Mouse (Mus musculus): ENCODE data around the gene Map2k5.

Gene Map2k5

GRCm38 (mm10) chr9:63250841-63251626 is 126.7 kb downstream of the Map2k5 start:
- DNase-seq = no peak

GRCm38 (mm10) chr9:63248095-63248787 is 129.5 kb downstream of the Map2k5 start:
- peak in 1 of 2 experiments; percentile 14 for DNase-seq

GRCm38 (mm10) chr9:63246568-63247169 is 131.0 kb downstream of the Map2k5 start:
- DNase-seq = peak; percentile 32 to 36

GRCm38 (mm10) chr9:63241961-63242360 is 135.7 kb downstream of the Map2k5 start:
- DNase-seq = peak; percentile 24

- DNase-seq = peak in 1 of 2 experiments; percentile 13
Measured at GRCm38 (mm10) chr9:63241241-63241640, 136.5 kb downstream of the Map2k5 start.

GRCm38 (mm10) chr9:63234356-63234755 is 143.3 kb downstream of the Map2k5 start:
- DNase-seq = no peak

- no peak for DNase-seq
Measured at GRCm38 (mm10) chr9:63230289-63230688, 147.4 kb downstream of the Map2k5 start.

GRCm38 (mm10) chr9:63229124-63229523 is 148.6 kb downstream of the Map2k5 start:
- no peak for DNase-seq

- DNase-seq = no peak
Measured at GRCm38 (mm10) chr9:63222161-63222560, 155.5 kb downstream of the Map2k5 start.

- DNase-seq = no peak
Measured at GRCm38 (mm10) chr9:63219851-63220250, 157.9 kb downstream of the Map2k5 start.

- no peak for DNase-seq
Measured at GRCm38 (mm10) chr9:63215031-63215430, 162.7 kb downstream of the Map2k5 start.

GRCm38 (mm10) chr9:63206769-63207276 is 170.9 kb downstream of the Map2k5 start:
- DNase-seq = no peak

GRCm38 (mm10) chr9:63203461-63203860 is 174.2 kb downstream of the Map2k5 start:
- no peak for DNase-seq

GRCm38 (mm10) chr9:63201376-63202323 is 176.1 kb downstream of the Map2k5 start:
- no peak for DNase-seq

- no peak for DNase-seq
Measured at GRCm38 (mm10) chr9:63197252-63197651, 180.4 kb downstream of the Map2k5 start.

- no peak for DNase-seq
Measured at GRCm38 (mm10) chr9:63196114-63196682, 181.5 kb downstream of the Map2k5 start.

GRCm38 (mm10) chr9:63195523-63195922 is 182.2 kb downstream of the Map2k5 start:
- DNase-seq = no peak

GRCm38 (mm10) chr9:63194791-63195190 is 182.9 kb downstream of the Map2k5 start:
- DNase-seq = no peak

GRCm38 (mm10) chr9:63192809-63193208 is 184.9 kb downstream of the Map2k5 start:
- DNase-seq = peak in 1 of 2 experiments; percentile 2

- DNase-seq = no peak
Measured at GRCm38 (mm10) chr9:63187310-63187709, 190.4 kb downstream of the Map2k5 start.

GRCm38 (mm10) chr9:63185249-63185648 is 192.5 kb downstream of the Map2k5 start:
- DNase-seq = no peak

GRCm38 (mm10) chr9:63183864-63184263 is 193.8 kb downstream of the Map2k5 start:
- no peak for DNase-seq
